Mouse (Mus musculus) frontal cortex, adult 2 months (tissue): ENCODE measurements around the gene Tmem81. TPM values are rescaled to one million over a fixed set of nuclear protein-coding genes. Genes with fewer than 3 reads are reported as not detected.

ENCODE experiments used
- polyA plus RNA-seq: library from polyadenylated mRNA; depleted of rRNA; stranded (reverse); fragments of >200 nt; gene quantifications from 2 replicates; pipeline ENCODE4 v1.2.3, GENCODE M21; 2012; rRNA removed

The Tmem81 gene
- polyA plus RNA-seq, 1 experiment = 6.4 TPM

Other genes with a start within 250 kb of the Tmem81 start
- gene Klhdc8a, start 207.6 kb upstream of the Tmem81 start, polyA plus RNA-seq = 8.8 and 10.1 TPM in 2 replicates
- gene Nuak2, start 190.1 kb upstream of the Tmem81 start, polyA plus RNA-seq = 0.84 and 1.0 TPM in 2 replicates
- 119 and 131 TPM in 2 replicates for gene Tmcc2, start 114.9 kb upstream of the Tmem81 start, polyA plus RNA-seq
- 22.1 and 26.6 TPM in 2 replicates for gene Dstyk, start 88.7 kb upstream of the Tmem81 start, polyA plus RNA-seq
- gene Rbbp5, start 28.9 kb upstream of the Tmem81 start, polyA plus RNA-seq = 49.1 and 51.0 TPM in 2 replicates
- 35.6 and 39.8 TPM in 2 replicates for gene Cntn2, start 37.0 kb downstream of the Tmem81 start, polyA plus RNA-seq
- 77.6 and 87.0 TPM in 2 replicates for gene Nfasc, start 235.6 kb downstream of the Tmem81 start, polyA plus RNA-seq